Mouse (Mus musculus) macrophage (primary cell): ENCODE results near the gene Isg15. TPM values are rescaled to one million over a fixed set of nuclear protein-coding genes. Genes with fewer than 3 reads are reported as not detected.
A peak's percentile ranks its signal among the peaks of the same experiment; 100 is the strongest.

Experiments used
- H3K27ac ChIP-seq: fragments of 350-480 bp; formaldehyde crosslinking; 2 replicates; pipeline ENCODE4 v1.9.0; 2021
- H3K36me3 ChIP-seq: fragments of 350-480 bp; formaldehyde crosslinking; 2 replicates; pipeline ENCODE4 v1.9.0; 2021; ENCODE audit errors: inconsistent target
- H3K4me3 ChIP-seq: fragments of 350-480 bp; formaldehyde crosslinking; 2 replicates; pipeline ENCODE4 v1.9.0; 2021; ENCODE audit errors: inconsistent target
- H3K79me2 ChIP-seq: fragments of 350-480 bp; formaldehyde crosslinking; 2 replicates; pipeline ENCODE4 v1.9.0; 2021; ENCODE audit errors: inconsistent target
- WGBS: methylation state at CpG from one replicate; pipeline ENCODE4 v1.1.7; 2026; ENCODE audit warnings: inconsistent platforms; ENCODE audit not compliant: missing documents; 5-methylcytosine and 5-hydroxymethylcytosine counted together
- polyA plus RNA-seq: library from polyadenylated mRNA; stranded (reverse); fragments of 250-400 nt; gene quantifications from 3 replicates; pipeline ENCODE4 v1.2.4, GENCODE M21; 2018; ENCODE audit warnings: inconsistent platforms

Gene Isg15
- polyA plus RNA-seq, 1 experiment from 2014 or later = 62.5 TPM

- H3K4me3 ChIP-seq = no peak overlapping the region
- no peak overlapping the region for H3K27ac ChIP-seq
- no peaks in the 10 kb centered on the region for H3K79me2 ChIP-seq
- 92% methylated on average over 16 of the region's 16 CpGs for WGBS
- peaks cover 10% of the 10 kb centered on the region; the same call in 1 of the 2 replicates for H3K36me3 ChIP-seq
Measured at GRCm38 (mm10) chr4:156217022-156217669, 16.5 kb upstream of the Isg15 start.

GRCm38 (mm10) chr4:156216196-156216595 lies 15.6 kb upstream of the Isg15 start:
- H3K36me3 ChIP-seq = peaks cover 1% of the 10 kb centered on the region; the same call in 1 of the 2 replicates
- WGBS = 100% methylated on average over 2 of the region's 2 CpGs

GRCm38 (mm10) chr4:156215649-156216048 lies 15.0 kb upstream of the Isg15 start, which contains the start of gene Perm1:
TSS of gene Perm1 (plus strand) at chr4:156215868.
- Histone ChIP-seq H3K4me3 (no peak within 1 kb of the TSS), H3K36me3 (no peaks in the 10 kb centered on the region), H3K79me2 (no peaks in the 10 kb centered on the region), H3K27ac (no peak within 1 kb of the TSS)
- 72% methylated on average over 4 of the region's 4 CpGs for WGBS

More at GRCm38 (mm10) chr4:156216196-156216595, 15.6 kb upstream of the Isg15 start:
- Histone ChIP-seq H3K79me2 (no peaks in the 10 kb centered on the region), H3K27ac (no peak overlapping the region), H3K4me3 (no peak overlapping the region)

- WGBS = 94% methylated on average over 13 of the region's 13 CpGs
- H3K4me3 ChIP-seq = no peak overlapping the region
- no peaks in the 10 kb centered on the region for H3K36me3 ChIP-seq
Measured at GRCm38 (mm10) chr4:156213134-156213533, 12.5 kb upstream of the Isg15 start.

GRCm38 (mm10) chr4:156209963-156210635 lies 9.5 kb upstream of the Isg15 start:
- 40% methylated on average over 13 of the region's 13 CpGs for WGBS
- no peaks in the 10 kb centered on the region; the same call in 1 of the 2 replicates for H3K79me2 ChIP-seq
- no peak overlapping the region for H3K27ac ChIP-seq
- no peak overlapping the region for H3K4me3 ChIP-seq
- no peaks in the 10 kb centered on the region for H3K36me3 ChIP-seq

More at GRCm38 (mm10) chr4:156213134-156213533, 12.5 kb upstream of the Isg15 start:
- no peak overlapping the region for H3K27ac ChIP-seq
- H3K79me2 ChIP-seq = no peaks in the 10 kb centered on the region

GRCm38 (mm10) chr4:156208872-156209271 lies 8.3 kb upstream of the Isg15 start:
- Histone ChIP-seq H3K36me3 (no peaks in the 10 kb centered on the region), H3K4me3 (no peak overlapping the region), H3K79me2 (peaks cover 5% of the 10 kb centered on the region; the same call in 1 of the 2 replicates), H3K27ac (no peak overlapping the region)
- 95% methylated on average over 4 of the region's 4 CpGs for WGBS

- no peak overlapping the region for H3K27ac ChIP-seq
- H3K4me3 ChIP-seq = peak overlapping the region; percentile 42
- WGBS = under 1% methylated on average over 48 of the region's 49 CpGs
- peaks cover 38% of the 10 kb centered on the region for H3K79me2 ChIP-seq
- 0 out of 2 replicates have a peak, but pooled peaks cover 6% of the 10 kb centered on the region for H3K36me3 ChIP-seq
Measured at GRCm38 (mm10) chr4:156203413-156204131, 3.0 kb upstream of the Isg15 start.

GRCm38 (mm10) chr4:156203001-156203412 lies 2.4 kb upstream of the Isg15 start, which contains the start of gene AW011738:
TSS of gene AW011738 (plus strand) at chr4:156203304.
- peaks cover 41% of the 10 kb centered on the region for H3K79me2 ChIP-seq
- H3K27ac ChIP-seq = no peak within 1 kb of the TSS
- H3K4me3 ChIP-seq = peak within 1 kb of the TSS; percentile 42
- 1% methylated on average over 21 of the region's 39 CpGs for WGBS
- 0 out of 2 replicates have a peak, but pooled peaks cover 6% of the 10 kb centered on the region for H3K36me3 ChIP-seq

- 0 out of 2 replicates have a peak, but pooled peaks cover 6% of the 10 kb centered on the region for H3K36me3 ChIP-seq
- WGBS = 71% methylated on average over 12 of the region's 12 CpGs
- peak overlapping the region; percentile 42 for H3K4me3 ChIP-seq
- H3K27ac ChIP-seq = no peak overlapping the region
- H3K79me2 ChIP-seq = peaks cover 41% of the 10 kb centered on the region
Measured at GRCm38 (mm10) chr4:156202462-156202893, 1.9 kb upstream of the Isg15 start.

- no peak overlapping the region for H3K27ac ChIP-seq
Measured at GRCm38 (mm10) chr4:156197829-156198205, 2.8 kb downstream of the Isg15 start.

GRCm38 (mm10) chr4:156197131-156197828 lies 3.3 kb downstream of the Isg15 start, which contains the start of gene Agrn:
TSS of gene Agrn (minus strand) at chr4:156197488.
- Histone ChIP-seq H3K4me3 (peak within 1 kb of the TSS; percentile 12; the same call in 1 of the 2 replicates), H3K27ac (no peak within 1 kb of the TSS), H3K79me2 (peaks cover 28% of the 10 kb centered on the region), H3K36me3 (0 out of 2 replicates have a peak, but pooled peaks cover 6% of the 10 kb centered on the region)
- WGBS = 2% methylated on average over 59 of the region's 88 CpGs

More at GRCm38 (mm10) chr4:156197829-156198205, 2.8 kb downstream of the Isg15 start:
- peaks cover 32% of the 10 kb centered on the region for H3K79me2 ChIP-seq
- WGBS = under 1% methylated on average over 26 of the region's 26 CpGs
- H3K4me3 ChIP-seq = no peak overlapping the region; the same call in 1 of the 2 replicates
- 0 out of 2 replicates have a peak, but pooled peaks cover 6% of the 10 kb centered on the region for H3K36me3 ChIP-seq

GRCm38 (mm10) chr4:156195927-156196870 lies 4.4 kb downstream of the Isg15 start:
- 23% methylated on average over 34 of the region's 35 CpGs for WGBS
- H3K4me3 ChIP-seq = peak overlapping the region; percentile 12; the same call in 1 of the 2 replicates

GRCm38 (mm10) chr4:156194346-156194745 lies 6.3 kb downstream of the Isg15 start:
- Histone ChIP-seq H3K79me2 (peaks cover 11% of the 10 kb centered on the region), H3K27ac (no peak overlapping the region), H3K36me3 (0 out of 2 replicates have a peak, but pooled peaks cover 6% of the 10 kb centered on the region), H3K4me3 (no peak overlapping the region)
- WGBS = 88% methylated on average over 6 of the region's 6 CpGs

More at GRCm38 (mm10) chr4:156195927-156196870, 4.4 kb downstream of the Isg15 start:
- Histone ChIP-seq H3K36me3 (0 out of 2 replicates have a peak, but pooled peaks cover 6% of the 10 kb centered on the region), H3K27ac (no peak overlapping the region), H3K79me2 (peaks cover 24% of the 10 kb centered on the region)
